Mouse (Mus musculus): ENCODE measurements at regions not wholly inside any gene's neighbourhood (a gene's known extent, or its start where the extent isn't known, plus 50 kb on each side); places are given as distances from the start of the nearest gene placed in this dataset.
A peak's percentile ranks its signal among the peaks of the same experiment; 100 is the strongest.

- Histone ChIP-seq H3K9me3 (ENCODE audit: control insufficient read depth, low read length) (no peaks in the 10 kb centered on the region; the same call in 1 of the 2 replicates), H3K4me3 (replicated peaks; ENCODE audit: low read length) (no peak overlapping the region), H3K4me1 (ENCODE audit: control insufficient read depth, insufficient read depth, low read length) (no peaks in the 10 kb centered on the region), H3K36me3 (ENCODE audit: control insufficient read depth, insufficient read depth, low read length) (no peaks in the 10 kb centered on the region), H3K27me3 (ENCODE audit: control insufficient read depth, insufficient read depth, low read length) (no peaks in the 10 kb centered on the region), H3K9ac (ENCODE audit: low read depth, low read length, severe bottlenecking) (no peak overlapping the region), H3K27ac (replicated peaks; ENCODE audit: low read depth, low read length) (no peak overlapping the region), H3K4me2 (replicated peaks; ENCODE audit: low read depth, low read length, severe bottlenecking) (no peak overlapping the region)
- DNase-seq (ENCODE audit: low spot score) (no peak), ATAC-seq (ENCODE audit: low FRiP score, low read depth) (no peak)
- no peak for TF ChIP-seq POLR2A (IDR thresholded peaks at IDR 0.05; ENCODE audit: borderline replicate concordance, extremely low read depth, insufficient read depth, insufficient read length)
- WGBS: 80% methylated on average over 2 of the region's 2 CpGs
Observed at GRCm38 (mm10) chr3:39357012-39357411, 470.3 kb downstream of the Fat4 start.

GRCm38 (mm10) chr3:39360278-39360677, 473.5 kb downstream of the Fat4 start:
- Histone ChIP-seq H3K9me3 (ENCODE audit: control insufficient read depth, low read length) (no peaks in the 10 kb centered on the region; the same call in 1 of the 2 replicates), H3K27me3 (ENCODE audit: control insufficient read depth, insufficient read depth, low read length) (no peaks in the 10 kb centered on the region), H3K4me3 (replicated peaks; ENCODE audit: low read length) (no peak overlapping the region), H3K27ac (replicated peaks; ENCODE audit: low read depth, low read length) (no peak overlapping the region), H3K9ac (ENCODE audit: low read depth, low read length, severe bottlenecking) (no peak overlapping the region), H3K4me1 (ENCODE audit: control insufficient read depth, insufficient read depth, low read length) (no peaks in the 10 kb centered on the region), H3K36me3 (ENCODE audit: control insufficient read depth, insufficient read depth, low read length) (no peaks in the 10 kb centered on the region), H3K4me2 (replicated peaks; ENCODE audit: low read depth, low read length, severe bottlenecking) (no peak overlapping the region)
- ATAC-seq (ENCODE audit: low FRiP score, low read depth): peak; percentile 79
- 14% methylated on average over 2 of the region's 2 CpGs for WGBS
- no peak for TF ChIP-seq POLR2A (IDR thresholded peaks at IDR 0.05; ENCODE audit: borderline replicate concordance, extremely low read depth, insufficient read depth, insufficient read length)
- peak; percentile 58 for DNase-seq (ENCODE audit: low spot score)

GRCm38 (mm10) chr3:39370926-39371325, 484.2 kb downstream of the Fat4 start:
- Histone ChIP-seq H3K4me3 (replicated peaks; ENCODE audit: low read length) (no peak overlapping the region), H3K4me1 (ENCODE audit: control insufficient read depth, insufficient read depth, low read length) (no peaks in the 10 kb centered on the region), H3K9ac (ENCODE audit: low read depth, low read length, severe bottlenecking) (no peak overlapping the region), H3K36me3 (ENCODE audit: control insufficient read depth, insufficient read depth, low read length) (no peaks in the 10 kb centered on the region), H3K27me3 (ENCODE audit: control insufficient read depth, insufficient read depth, low read length) (no peaks in the 10 kb centered on the region), H3K4me2 (replicated peaks; ENCODE audit: low read depth, low read length, severe bottlenecking) (no peak overlapping the region), H3K27ac (replicated peaks; ENCODE audit: low read depth, low read length) (no peak overlapping the region), H3K9me3 (ENCODE audit: control insufficient read depth, low read length) (no peaks in the 10 kb centered on the region)
- no peak for TF ChIP-seq POLR2A (IDR thresholded peaks at IDR 0.05; ENCODE audit: borderline replicate concordance, extremely low read depth, insufficient read depth, insufficient read length)
- ATAC-seq (ENCODE audit: low FRiP score, low read depth): no peak
- DNase-seq (ENCODE audit: low spot score): no peak
- WGBS: 98% methylated on average over 4 of the region's 4 CpGs

- H3K36me3 ChIP-seq (ENCODE audit: control insufficient read depth, insufficient read depth, low read length): no peaks in the 10 kb centered on the region
Observed at GRCm38 (mm10) chr3:39372426-39372950, 485.7 kb downstream of the Fat4 start.

GRCm38 (mm10) chr3:39375465-39375864, 488.7 kb downstream of the Fat4 start:
- no peaks in the 10 kb centered on the region for H3K27me3 ChIP-seq (ENCODE audit: control insufficient read depth, insufficient read depth, low read length)
- ATAC-seq (ENCODE audit: low FRiP score, low read depth) (no peak), DNase-seq (ENCODE audit: low spot score) (no peak)
- no peak overlapping the region for H3K4me3 ChIP-seq (replicated peaks; ENCODE audit: low read length)
- H3K4me1 ChIP-seq (ENCODE audit: control insufficient read depth, insufficient read depth, low read length): no peaks in the 10 kb centered on the region
- no peaks in the 10 kb centered on the region for H3K36me3 ChIP-seq (ENCODE audit: control insufficient read depth, insufficient read depth, low read length)
- WGBS: 84% methylated on average over 5 of the region's 5 CpGs
- TF ChIP-seq POLR2A (IDR thresholded peaks at IDR 0.05; ENCODE audit: borderline replicate concordance, extremely low read depth, insufficient read depth, insufficient read length): no peak
- H3K9ac ChIP-seq (ENCODE audit: low read depth, low read length, severe bottlenecking): no peak overlapping the region
- no peaks in the 10 kb centered on the region for H3K9me3 ChIP-seq (ENCODE audit: control insufficient read depth, low read length)
- H3K27ac ChIP-seq (replicated peaks; ENCODE audit: low read depth, low read length): no peak overlapping the region
- no peak overlapping the region for H3K4me2 ChIP-seq (replicated peaks; ENCODE audit: low read depth, low read length, severe bottlenecking)

More at GRCm38 (mm10) chr3:39372426-39372950, 485.7 kb downstream of the Fat4 start:
- ATAC-seq (ENCODE audit: low FRiP score, low read depth) (no peak), DNase-seq (ENCODE audit: low spot score) (no peak)
- WGBS: 78% methylated on average over 10 of the region's 10 CpGs
- H3K4me1 ChIP-seq (ENCODE audit: control insufficient read depth, insufficient read depth, low read length): no peaks in the 10 kb centered on the region
- TF ChIP-seq POLR2A (IDR thresholded peaks at IDR 0.05; ENCODE audit: borderline replicate concordance, extremely low read depth, insufficient read depth, insufficient read length): no peak
- no peak overlapping the region for H3K9ac ChIP-seq (ENCODE audit: low read depth, low read length, severe bottlenecking)
- no peaks in the 10 kb centered on the region for H3K9me3 ChIP-seq (ENCODE audit: control insufficient read depth, low read length)
- no peak overlapping the region for H3K4me2 ChIP-seq (replicated peaks; ENCODE audit: low read depth, low read length, severe bottlenecking)
- H3K27me3 ChIP-seq (ENCODE audit: control insufficient read depth, insufficient read depth, low read length): no peaks in the 10 kb centered on the region
- no peak overlapping the region for H3K27ac ChIP-seq (replicated peaks; ENCODE audit: low read depth, low read length)
- H3K4me3 ChIP-seq (replicated peaks; ENCODE audit: low read length): no peak overlapping the region

- Histone ChIP-seq H3K4me2 (replicated peaks; ENCODE audit: low read depth, low read length, severe bottlenecking) (no peak overlapping the region), H3K9me3 (ENCODE audit: control insufficient read depth, low read length) (no peaks in the 10 kb centered on the region), H3K36me3 (ENCODE audit: control insufficient read depth, insufficient read depth, low read length) (no peaks in the 10 kb centered on the region), H3K4me1 (ENCODE audit: control insufficient read depth, insufficient read depth, low read length) (no peaks in the 10 kb centered on the region), H3K9ac (ENCODE audit: low read depth, low read length, severe bottlenecking) (no peak overlapping the region), H3K4me3 (replicated peaks; ENCODE audit: low read length) (no peak overlapping the region), H3K27ac (replicated peaks; ENCODE audit: low read depth, low read length) (no peak overlapping the region), H3K27me3 (ENCODE audit: control insufficient read depth, insufficient read depth, low read length) (no peaks in the 10 kb centered on the region)
- ATAC-seq (ENCODE audit: low FRiP score, low read depth) (no peak), DNase-seq (ENCODE audit: low spot score) (no peak)
- WGBS: 61% methylated on average over 1 of the region's 1 CpGs
- no peak for TF ChIP-seq POLR2A (IDR thresholded peaks at IDR 0.05; ENCODE audit: borderline replicate concordance, extremely low read depth, insufficient read depth, insufficient read length)
Observed at GRCm38 (mm10) chr3:39388491-39388890, 501.8 kb downstream of the Fat4 start.
